Mouse (Mus musculus): ENCODE data around the gene Tbata. TPM values are rescaled to one million over a fixed set of nuclear protein-coding genes. Genes with fewer than 3 reads are reported as not detected.

Tbata gene
- polyA plus RNA-seq, 1 experiment from 2014 or later = not detected

DNA sequence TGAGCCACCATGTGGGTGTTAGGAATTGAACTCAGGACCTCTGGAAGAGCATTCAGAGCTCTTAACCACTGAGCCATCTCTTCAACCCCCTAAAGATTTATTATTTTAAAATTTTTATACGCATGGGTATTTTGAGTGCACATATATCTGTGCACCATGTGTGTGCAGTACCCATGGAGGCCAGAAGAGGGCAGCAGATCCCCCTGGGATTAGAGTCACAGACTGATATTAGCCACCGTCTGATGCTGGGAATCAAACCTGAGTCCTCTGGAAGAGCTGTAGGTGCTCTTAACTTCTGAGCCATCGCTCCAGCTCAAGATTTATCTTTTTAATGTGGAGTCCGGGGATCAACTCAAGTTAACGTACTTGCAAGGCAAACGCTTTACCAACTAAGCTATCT lies 43.9 kb downstream of the Tbata start:
- Histone ChIP-seq H3K27ac (no peak overlapping the region), H3K4me2 (no peak overlapping the region), H3K4me3 (replicated peaks) (no peak overlapping the region), H3K9ac (no peak overlapping the region), H3K36me3 (no peaks in the 10 kb centered on the region), H3K27me3 (replicated peaks) (no peaks in the 10 kb centered on the region), H3K9me3 (no peaks in the 10 kb centered on the region), H3K4me1 (no peaks in the 10 kb centered on the region; the same call in 1 of the 2 replicates)
- WGBS = 96% methylated on average over 6 of the region's 6 CpGs
- no peak for ATAC-seq (ENCODE audit: insufficient read depth, low FRiP score, low read depth)

DNA sequence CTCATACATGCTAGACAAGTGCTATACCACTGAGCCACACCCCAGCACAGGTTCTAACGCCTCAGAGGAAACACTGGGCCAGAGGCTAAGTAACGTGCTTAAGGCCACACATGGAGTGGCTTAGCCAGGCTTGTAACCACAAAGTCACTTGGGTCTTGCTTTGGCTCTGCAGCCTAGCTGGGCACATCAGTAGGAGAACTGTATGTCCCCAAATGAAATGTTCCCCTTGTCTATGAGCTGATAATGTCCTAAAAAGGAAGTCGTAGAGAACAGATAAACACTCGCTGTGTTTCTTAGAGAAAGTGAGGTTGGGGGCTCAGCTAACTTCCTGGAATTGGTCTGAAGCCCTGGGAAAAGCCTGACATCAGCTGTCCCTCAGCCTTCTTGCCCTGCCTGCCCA lies 44.4 kb downstream of the Tbata start:
- Histone ChIP-seq H3K27me3 (replicated peaks) (no peaks in the 10 kb centered on the region), H3K9me3 (no peaks in the 10 kb centered on the region), H3K36me3 (no peaks in the 10 kb centered on the region), H3K4me3 (replicated peaks) (no peak overlapping the region), H3K27ac (no peak overlapping the region), H3K4me1 (no peaks in the 10 kb centered on the region; the same call in 1 of the 2 replicates), H3K9ac (no peak overlapping the region), H3K4me2 (no peak overlapping the region)
- ATAC-seq (ENCODE audit: insufficient read depth, low FRiP score, low read depth) = no peak
- 62% methylated on average over 4 of the region's 4 CpGs for WGBS

GRCm38 (mm10) chr10:61219318-61219717 lies 47.6 kb downstream of the Tbata start:
- ATAC-seq (ENCODE audit: insufficient read depth, low FRiP score, low read depth) = no peak
- no peaks in the 10 kb centered on the region for H3K27me3 ChIP-seq (replicated peaks)
- H3K4me1 ChIP-seq = no peaks in the 10 kb centered on the region
- WGBS = 93% methylated on average over 4 of the region's 4 CpGs
- H3K36me3 ChIP-seq = no peaks in the 10 kb centered on the region
- no peak overlapping the region for H3K9ac ChIP-seq
- H3K27ac ChIP-seq = no peak overlapping the region
- no peaks in the 10 kb centered on the region for H3K9me3 ChIP-seq
- no peak overlapping the region for H3K4me3 ChIP-seq (replicated peaks)
- H3K4me2 ChIP-seq = no peak overlapping the region

DNA sequence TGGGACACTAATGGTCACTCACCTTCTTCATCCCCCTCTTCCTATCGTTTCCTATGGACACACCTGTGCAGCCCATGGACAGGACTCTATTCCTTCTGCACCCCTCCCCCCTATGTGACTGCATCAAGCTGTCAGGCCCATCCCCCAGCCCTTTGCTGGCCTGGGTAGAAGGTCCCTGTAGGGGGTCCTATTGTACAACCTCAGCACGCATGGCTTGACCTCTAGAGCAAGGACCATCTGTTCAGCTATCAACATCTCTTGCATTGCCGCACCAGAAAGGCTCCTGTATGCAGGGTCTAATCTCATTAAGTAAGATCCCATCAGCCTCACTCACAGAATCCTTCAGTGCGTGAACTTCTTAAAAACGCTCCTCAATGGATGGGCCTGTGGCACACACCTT lies 53.9 kb downstream of the Tbata start:
- Histone ChIP-seq H3K36me3 (no peaks in the 10 kb centered on the region), H3K4me1 (no peaks in the 10 kb centered on the region), H3K4me2 (no peak overlapping the region), H3K27me3 (replicated peaks) (no peaks in the 10 kb centered on the region), H3K9ac (no peak overlapping the region), H3K9me3 (no peaks in the 10 kb centered on the region), H3K4me3 (replicated peaks) (no peak overlapping the region), H3K27ac (no peak overlapping the region)
- 76% methylated on average over 5 of the region's 5 CpGs for WGBS
- no peak for ATAC-seq (ENCODE audit: insufficient read depth, low FRiP score, low read depth)

DNA sequence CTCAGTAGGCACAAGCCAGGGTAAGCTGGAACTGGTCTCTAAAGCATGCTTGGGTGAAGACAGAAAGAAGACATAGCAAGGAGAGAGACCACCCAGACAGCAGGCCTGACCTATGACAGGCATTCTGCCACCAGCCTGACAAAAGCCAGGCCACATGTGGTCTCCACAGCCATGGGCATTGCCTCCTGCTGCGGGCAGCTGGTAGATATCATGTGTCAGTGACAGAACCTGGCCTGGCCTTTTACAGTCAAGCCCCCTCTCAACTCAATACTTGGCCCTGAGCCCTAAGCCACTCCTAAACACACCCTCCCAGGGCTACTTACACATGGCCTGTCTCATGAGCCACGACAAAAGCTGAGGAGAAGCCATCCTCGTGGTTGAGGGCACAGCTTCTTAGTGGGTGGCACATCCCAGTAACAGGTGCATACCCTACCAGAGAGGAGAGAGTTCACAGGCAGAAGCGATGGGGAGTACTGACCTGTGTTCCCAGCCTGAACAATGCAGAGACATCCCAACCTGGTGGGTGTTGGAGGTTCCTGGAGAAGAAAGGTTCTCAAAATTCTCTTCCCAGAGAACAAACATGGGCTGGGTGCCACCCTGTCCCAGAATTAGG lies 55.1 kb downstream of the Tbata start:
- Histone ChIP-seq H3K27ac (no peak overlapping the region), H3K4me3 (replicated peaks) (no peak overlapping the region), H3K36me3 (no peaks in the 10 kb centered on the region), H3K4me1 (no peaks in the 10 kb centered on the region), H3K9me3 (no peaks in the 10 kb centered on the region), H3K27me3 (replicated peaks) (no peaks in the 10 kb centered on the region), H3K9ac (no peak overlapping the region), H3K4me2 (no peak overlapping the region)
- 34% methylated on average over 4 of the region's 4 CpGs for WGBS
- no peak; the same call in 1 of the 2 replicates for ATAC-seq (ENCODE audit: insufficient read depth, low FRiP score, low read depth)

DNA sequence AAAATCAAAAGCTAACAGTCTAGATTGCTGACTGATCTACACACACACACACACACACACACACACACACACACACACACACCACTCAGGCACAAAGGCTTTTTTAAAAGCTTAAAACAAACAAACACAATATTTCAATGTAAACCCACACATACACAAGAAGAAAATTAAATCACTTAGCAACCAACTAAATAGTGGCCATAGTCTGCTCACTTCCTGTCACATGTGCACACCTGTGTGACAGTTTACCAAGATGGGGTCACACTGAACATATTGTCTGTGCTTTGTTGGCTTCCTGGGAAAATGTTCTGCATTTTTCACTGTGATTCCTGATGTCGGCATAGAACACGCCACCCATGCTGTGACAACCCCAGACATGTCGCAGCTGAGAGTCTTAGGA lies 60.0 kb downstream of the Tbata start:
- H3K4me2 ChIP-seq = no peak overlapping the region
- H3K27ac ChIP-seq = no peak overlapping the region
- 79% methylated on average over 3 of the region's 3 CpGs for WGBS
- H3K4me1 ChIP-seq = 0 out of 2 replicates have a peak, but pooled peaks cover 4% of the 10 kb centered on the region
- H3K4me3 ChIP-seq (replicated peaks) = no peak overlapping the region
- no peaks in the 10 kb centered on the region for H3K27me3 ChIP-seq (replicated peaks)
- no peak for ATAC-seq (ENCODE audit: insufficient read depth, low FRiP score, low read depth)
- no peaks in the 10 kb centered on the region for H3K36me3 ChIP-seq
- H3K9ac ChIP-seq = no peak overlapping the region
- no peaks in the 10 kb centered on the region for H3K9me3 ChIP-seq

- 49% methylated on average over 7 of the region's 7 CpGs for WGBS
- no peak overlapping the region for H3K27ac ChIP-seq
- H3K4me3 ChIP-seq (replicated peaks) = no peak overlapping the region
- no peak overlapping the region for H3K9ac ChIP-seq
- ATAC-seq (ENCODE audit: insufficient read depth, low FRiP score, low read depth) = no peak
- no peaks in the 10 kb centered on the region for H3K9me3 ChIP-seq
- no peaks in the 10 kb centered on the region for H3K36me3 ChIP-seq
- no peak overlapping the region for H3K4me2 ChIP-seq
- H3K4me1 ChIP-seq = 0 out of 2 replicates have a peak, but pooled peaks cover 8% of the 10 kb centered on the region
- no peaks in the 10 kb centered on the region for H3K27me3 ChIP-seq (replicated peaks)
Observed at GRCm38 (mm10) chr10:61232858-61233567, 61.3 kb downstream of the Tbata start.

DNA sequence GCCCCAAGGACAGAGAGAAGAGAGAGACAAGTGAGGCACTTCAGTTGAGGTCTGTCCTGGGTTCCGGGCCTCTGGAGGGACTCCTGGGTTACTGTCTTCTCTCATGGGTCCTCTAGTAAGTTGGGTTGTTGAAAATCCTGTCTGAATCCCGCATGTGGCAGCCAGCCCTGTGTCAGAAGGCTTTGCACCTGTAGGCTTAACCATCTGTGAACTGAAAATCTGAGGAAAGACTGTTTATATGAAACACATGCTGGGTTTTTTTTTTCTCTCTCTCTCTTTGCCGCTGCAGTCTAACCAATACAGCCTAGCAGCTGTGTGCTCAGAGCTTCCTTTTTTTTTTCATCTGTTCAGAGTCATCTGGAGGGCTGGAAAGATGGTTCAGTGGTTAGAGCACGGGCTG lies 62.6 kb downstream of the Tbata start:
- ATAC-seq (ENCODE audit: insufficient read depth, low FRiP score, low read depth) = no peak
- Histone ChIP-seq H3K9me3 (no peaks in the 10 kb centered on the region), H3K4me3 (replicated peaks) (no peak overlapping the region), H3K27me3 (replicated peaks) (no peaks in the 10 kb centered on the region), H3K27ac (no peak overlapping the region), H3K36me3 (no peaks in the 10 kb centered on the region), H3K4me2 (no peak overlapping the region), H3K9ac (no peak overlapping the region), H3K4me1 (0 out of 2 replicates have a peak, but pooled peaks cover 8% of the 10 kb centered on the region)
- 66% methylated on average over 4 of the region's 4 CpGs for WGBS

- Histone ChIP-seq H3K4me1 (0 out of 2 replicates have a peak, but pooled peaks cover 8% of the 10 kb centered on the region), H3K9ac (no peak overlapping the region), H3K4me3 (replicated peaks) (no peak overlapping the region), H3K27me3 (replicated peaks) (no peaks in the 10 kb centered on the region), H3K9me3 (no peaks in the 10 kb centered on the region), H3K27ac (no peak overlapping the region), H3K4me2 (no peak overlapping the region), H3K36me3 (no peaks in the 10 kb centered on the region)
- WGBS = 76% methylated on average over 6 of the region's 6 CpGs
- peak; percentile 53; the same call in 1 of the 2 replicates for ATAC-seq (ENCODE audit: insufficient read depth, low FRiP score, low read depth)
Observed at GRCm38 (mm10) chr10:61235677-61236267, 64.0 kb downstream of the Tbata start.

GRCm38 (mm10) chr10:61236683-61237390 lies 65.1 kb downstream of the Tbata start:
- Histone ChIP-seq H3K9ac (no peak overlapping the region), H3K27ac (no peak overlapping the region), H3K4me1 (0 out of 2 replicates have a peak, but pooled peaks cover 8% of the 10 kb centered on the region), H3K9me3 (no peaks in the 10 kb centered on the region), H3K4me3 (replicated peaks) (no peak overlapping the region), H3K27me3 (replicated peaks) (no peaks in the 10 kb centered on the region), H3K36me3 (no peaks in the 10 kb centered on the region), H3K4me2 (no peak overlapping the region)
- 0 out of 2 replicates have a peak, but pooled peaks have one; percentile 37 for ATAC-seq (ENCODE audit: insufficient read depth, low FRiP score, low read depth)
- 44% methylated on average over 4 of the region's 4 CpGs for WGBS

GRCm38 (mm10) chr10:61237391-61237785 lies 65.6 kb downstream of the Tbata start:
- WGBS = 78% methylated on average over 6 of the region's 6 CpGs
- no peak for ATAC-seq (ENCODE audit: insufficient read depth, low FRiP score, low read depth)
- no peaks in the 10 kb centered on the region for H3K27me3 ChIP-seq (replicated peaks)
- no peak overlapping the region for H3K4me3 ChIP-seq (replicated peaks)
- H3K9me3 ChIP-seq = no peaks in the 10 kb centered on the region
- 0 out of 2 replicates have a peak, but pooled peaks cover 8% of the 10 kb centered on the region for H3K4me1 ChIP-seq
- no peak overlapping the region for H3K9ac ChIP-seq
- H3K27ac ChIP-seq = no peak overlapping the region
- H3K4me2 ChIP-seq = no peak overlapping the region
- no peaks in the 10 kb centered on the region for H3K36me3 ChIP-seq

Measured in stomach, embryonic 15.5 days (tissue).